Mouse (Mus musculus) 3T3-L1 (cell line): ENCODE results near the gene Cdh13.

ENCODE experiments used
- DNase-seq: peaks from one replicate; pipeline ENCODE4 v3.0.0-alpha.2; 2015; ENCODE audit warnings: low read depth, low spot score

Gene Cdh13

DNA sequence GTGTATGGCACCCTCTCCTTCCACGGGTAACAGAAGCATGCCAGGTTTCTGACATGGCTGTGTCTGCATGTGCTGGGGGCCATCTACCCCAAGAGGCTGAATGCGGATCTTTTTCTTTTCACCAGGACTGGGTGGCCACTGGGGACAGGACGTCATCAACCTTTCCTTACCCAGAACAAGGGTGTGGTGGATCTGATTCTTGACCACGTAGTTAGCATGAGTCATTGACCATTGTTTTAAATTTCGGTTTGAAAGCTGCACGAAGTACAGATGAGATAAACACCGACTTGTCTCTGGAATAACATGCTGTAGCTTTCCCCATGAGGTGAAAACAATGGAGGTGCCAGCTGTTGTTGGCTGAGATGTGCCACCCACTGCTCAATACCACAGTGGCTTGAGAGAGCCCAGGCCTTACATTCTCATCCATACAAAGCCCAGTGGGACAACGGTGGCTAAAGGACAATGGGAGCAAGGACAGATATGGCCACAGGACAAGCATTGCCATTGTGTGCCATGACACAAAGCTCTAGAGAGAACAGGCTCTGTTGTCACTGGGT is 161.2 kb downstream of the Cdh13 start:
- peak; percentile 77 for DNase-seq

DNA sequence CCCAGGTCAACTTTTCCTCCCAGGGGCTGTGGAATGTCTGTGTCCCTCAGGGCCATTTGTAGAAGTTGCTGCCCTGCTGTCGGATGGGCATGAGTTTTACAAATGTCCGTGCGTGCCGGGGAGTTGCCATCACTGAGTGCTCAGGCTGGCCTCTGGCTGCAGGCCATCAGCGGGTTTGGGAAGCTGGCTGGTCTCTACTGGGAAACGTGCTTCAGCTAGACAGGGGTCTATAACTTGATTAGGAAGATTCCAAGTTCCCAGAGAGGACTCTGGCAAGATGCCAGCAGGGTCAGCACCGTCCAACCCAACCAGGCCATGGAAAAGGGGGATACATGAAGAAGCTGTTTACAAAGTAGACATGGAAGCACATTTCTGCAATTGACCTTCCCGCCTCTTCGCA is 163.0 kb downstream of the Cdh13 start:
- DNase-seq, result no peak

DNA sequence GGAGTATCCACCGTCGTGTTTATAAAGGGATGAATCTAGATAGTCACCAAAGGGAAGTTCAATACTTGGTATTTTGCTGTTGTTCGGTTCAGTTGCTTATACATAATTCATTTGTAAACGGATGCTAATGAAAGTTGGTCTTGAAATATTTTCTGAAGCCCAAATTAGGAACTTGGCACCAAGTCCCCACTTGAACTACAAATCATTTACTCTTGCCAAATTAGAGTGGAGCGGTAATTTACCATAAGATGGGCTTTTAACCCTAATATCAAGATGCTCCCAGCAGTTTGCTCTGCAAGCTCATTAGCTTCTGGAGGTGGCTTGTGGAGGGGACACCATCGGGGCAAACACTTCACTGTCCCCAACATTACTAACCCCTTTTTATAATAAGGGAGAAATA is 164.5 kb downstream of the Cdh13 start:
- no peak for DNase-seq

DNA sequence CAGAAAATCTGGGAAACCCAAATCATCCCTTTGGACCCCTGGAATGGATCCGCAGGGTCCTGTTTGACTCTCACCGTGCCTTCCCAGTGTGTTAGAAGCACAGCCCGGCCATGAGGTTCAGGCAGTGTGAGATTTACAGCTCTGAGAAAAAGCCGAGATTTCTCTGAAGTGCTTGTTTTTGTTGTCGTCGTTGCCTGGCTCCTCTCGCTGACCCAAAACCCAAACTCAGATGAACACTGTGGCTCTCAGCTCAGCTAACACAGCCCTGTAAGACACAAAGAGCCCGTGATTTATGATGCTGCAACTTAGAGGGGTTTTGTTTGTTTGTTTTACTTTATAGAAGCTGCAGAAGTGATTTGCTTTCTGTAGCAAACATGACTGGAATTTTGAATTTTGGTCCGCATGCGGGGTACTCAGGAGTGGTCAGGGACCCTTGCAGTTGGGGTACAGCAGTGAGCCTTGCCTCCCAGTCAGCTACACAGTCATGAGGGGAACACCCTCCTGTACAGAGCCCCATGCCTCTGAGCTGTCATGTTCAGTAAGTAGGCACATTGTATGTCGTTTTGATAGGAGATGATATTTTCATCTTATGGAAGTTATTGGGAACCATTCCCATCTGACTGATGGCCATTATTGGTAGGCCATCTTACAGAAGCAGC is 169.0 kb downstream of the Cdh13 start:
- no peak for DNase-seq

DNA sequence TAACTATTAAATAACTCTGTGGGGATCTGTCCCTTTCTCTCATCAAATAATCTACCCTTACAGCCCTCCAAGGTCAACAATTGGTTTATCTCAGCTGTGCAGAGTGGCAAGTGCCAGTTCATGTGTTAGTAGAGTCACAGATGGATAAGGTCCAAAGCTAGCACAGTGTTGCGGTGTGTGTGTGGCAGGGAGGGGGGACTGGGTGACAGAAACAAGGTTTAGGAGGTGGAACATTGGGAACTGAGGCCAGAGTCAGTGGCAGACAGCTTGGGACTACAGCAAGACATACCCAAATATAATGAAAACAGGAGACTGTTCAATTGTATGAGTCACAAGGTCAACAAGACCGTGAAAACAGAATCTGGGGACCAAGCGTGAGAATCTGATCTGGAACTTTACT is 171.7 kb downstream of the Cdh13 start:
- peak; percentile 22 for DNase-seq

DNA sequence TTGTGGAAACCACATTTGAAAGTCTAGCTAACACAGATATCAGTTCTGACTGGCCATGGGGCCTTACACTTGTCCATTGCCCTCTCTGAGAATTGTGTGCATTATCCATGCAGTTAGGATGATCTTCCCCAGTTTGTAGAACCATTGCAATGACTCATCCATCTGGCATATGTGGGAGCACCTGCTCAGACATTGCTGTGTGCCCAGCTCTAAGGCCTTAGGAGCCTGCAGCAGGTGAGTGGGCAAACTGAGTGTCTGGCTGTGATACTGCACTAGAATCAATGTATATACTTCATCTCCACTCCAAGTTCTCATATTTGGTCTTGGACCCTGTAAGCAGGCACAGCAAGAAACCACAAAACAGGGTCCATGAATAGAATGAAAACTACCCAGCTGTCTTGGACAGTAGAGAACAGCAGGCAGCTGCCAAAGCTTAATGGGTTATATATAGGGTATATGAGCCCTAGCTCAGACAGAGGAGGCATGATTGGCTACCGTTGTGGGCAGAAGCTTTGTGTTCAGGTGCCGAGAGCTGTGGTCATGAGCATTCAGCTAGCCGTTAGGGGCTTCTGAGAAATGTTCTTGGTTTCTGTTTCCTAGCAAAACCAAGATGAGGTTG is 181.9 kb downstream of the Cdh13 start:
- no peak for DNase-seq

DNA sequence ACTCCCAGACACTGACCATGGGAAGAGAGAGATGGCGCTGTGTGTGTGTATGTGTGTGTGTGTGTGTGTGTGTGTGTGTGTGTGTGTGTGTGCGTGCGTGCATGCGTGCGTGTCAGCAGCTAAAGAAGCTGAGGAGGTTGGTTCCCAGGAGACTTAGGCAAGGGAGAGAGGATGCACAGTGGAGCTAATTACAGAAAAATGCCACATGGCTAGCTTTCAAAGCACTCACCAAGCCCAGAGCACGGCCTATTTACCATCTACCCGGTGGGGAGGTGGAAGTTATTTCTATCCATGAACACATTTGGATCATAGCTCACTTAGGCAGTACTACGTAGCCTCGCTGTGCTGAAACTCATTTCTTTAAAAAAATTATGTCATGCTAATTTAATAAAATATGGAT is 194.1 kb downstream of the Cdh13 start:
- no peak for DNase-seq

DNA sequence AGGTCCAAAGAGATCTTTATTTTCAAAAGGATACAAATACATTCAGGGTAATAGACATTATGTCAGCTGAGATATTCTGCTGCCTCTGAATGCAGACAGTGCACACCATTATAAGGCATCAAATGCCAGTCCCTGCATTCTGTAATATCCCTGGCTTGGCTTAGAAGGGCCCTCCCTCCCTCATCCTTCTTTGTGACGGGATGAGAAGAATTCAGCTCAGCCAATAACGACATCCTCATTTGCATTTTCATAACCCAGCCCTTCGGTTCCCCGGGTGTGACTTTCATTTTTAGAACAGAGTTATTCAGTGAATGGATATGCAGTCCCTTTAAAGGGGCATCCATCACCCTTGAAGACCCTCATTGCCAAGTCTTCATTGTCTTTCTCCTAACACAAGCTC is 205.2 kb downstream of the Cdh13 start:
- no peak for DNase-seq

DNA sequence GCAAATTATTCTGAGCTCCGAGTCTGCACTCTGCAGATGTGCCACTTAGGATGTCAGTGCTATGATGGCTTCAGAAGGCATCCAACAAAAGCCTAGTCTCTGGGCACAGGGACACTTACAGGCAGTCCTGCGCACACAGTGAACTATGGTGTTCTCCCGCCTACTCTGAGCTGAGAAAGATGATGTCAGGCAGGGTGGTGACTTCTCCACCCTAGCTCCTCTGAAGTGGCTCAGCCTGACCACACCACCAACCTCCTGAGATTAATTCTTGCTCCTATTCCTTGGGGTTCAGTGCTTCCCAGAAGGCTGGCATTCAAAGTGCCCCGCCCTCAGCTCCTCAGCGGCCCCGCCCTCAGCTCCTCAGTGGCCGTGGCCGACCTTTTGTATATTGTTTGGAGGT is 219.0 kb downstream of the Cdh13 start:
- no peak for DNase-seq

DNA sequence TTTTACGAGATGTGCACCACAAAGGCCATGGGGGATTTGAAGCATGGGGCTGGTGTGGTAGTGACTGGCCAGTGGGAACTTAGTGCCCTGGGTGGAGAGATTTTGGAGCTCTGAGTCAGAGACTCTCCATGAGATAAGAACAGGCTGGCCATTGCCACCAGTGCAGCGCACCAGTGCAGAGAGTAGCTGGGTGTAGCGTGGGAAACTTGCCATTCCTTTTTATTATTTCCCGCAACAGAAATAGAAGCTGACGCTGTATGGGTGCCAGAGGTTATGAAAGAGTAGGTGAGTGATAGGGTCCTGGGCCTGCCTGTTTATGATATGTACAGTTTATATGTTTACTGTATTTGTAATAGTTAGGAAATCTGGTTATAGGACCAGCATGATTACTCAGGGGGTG is 225.9 kb downstream of the Cdh13 start:
- DNase-seq, result no peak

DNA sequence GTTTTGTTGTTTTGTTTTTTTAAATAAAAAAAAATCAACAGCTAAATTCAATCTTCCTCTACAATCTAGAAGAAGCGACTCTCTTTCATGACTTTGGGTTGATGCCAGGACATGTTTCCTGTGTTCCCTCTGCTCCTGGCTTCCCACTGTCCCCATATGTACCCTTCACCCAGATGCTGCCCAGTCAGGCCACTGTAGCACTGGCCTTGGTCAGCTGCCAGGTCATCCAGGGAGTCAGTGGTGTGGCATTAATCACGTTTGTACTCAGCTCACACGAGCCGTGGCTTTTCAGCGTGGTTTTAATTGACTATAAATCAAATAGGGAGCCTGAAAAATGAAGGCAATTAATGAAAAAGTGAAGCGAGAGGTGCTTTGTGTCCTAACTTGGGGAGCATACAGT is 229.7 kb downstream of the Cdh13 start:
- no peak for DNase-seq

DNA sequence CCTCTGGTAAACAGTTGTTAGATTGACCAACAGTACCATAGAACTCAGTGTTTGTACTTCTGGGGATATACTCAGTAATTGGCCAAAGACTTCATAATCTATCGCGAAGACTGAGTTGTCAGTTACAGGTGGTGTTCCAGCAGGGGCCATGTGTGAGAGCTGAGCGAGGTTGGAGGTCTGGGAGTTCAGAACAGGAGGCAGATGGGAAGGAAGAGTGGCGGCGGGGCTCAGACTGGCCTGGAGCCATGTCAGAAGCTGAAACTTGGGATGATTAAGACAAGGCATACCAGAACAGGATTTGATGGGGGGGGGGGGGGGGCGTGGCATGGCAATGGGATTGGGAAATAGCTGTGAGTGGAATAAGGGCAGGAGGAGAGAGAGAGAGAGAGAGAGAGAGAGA is 232.1 kb downstream of the Cdh13 start:
- no peak for DNase-seq

DNA sequence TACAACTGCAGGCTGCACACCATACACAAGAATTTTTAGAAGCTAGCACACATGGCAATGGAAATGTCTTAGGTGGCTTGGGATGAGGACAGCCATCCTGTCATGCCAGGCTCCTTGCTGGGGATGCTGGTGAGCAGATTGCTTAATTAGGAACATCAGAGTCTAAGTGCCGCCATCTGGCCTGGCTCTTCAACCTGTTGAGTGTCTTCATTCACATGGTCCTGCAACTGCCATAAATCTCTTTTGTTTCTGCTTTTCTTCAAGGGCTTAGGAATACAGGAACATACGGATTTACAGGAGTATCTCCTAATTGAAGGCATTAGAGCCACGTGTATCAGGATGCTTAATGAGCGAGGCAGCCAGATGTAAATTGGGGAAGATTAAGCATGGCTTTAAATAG is 233.5 kb downstream of the Cdh13 start:
- no peak for DNase-seq

DNA sequence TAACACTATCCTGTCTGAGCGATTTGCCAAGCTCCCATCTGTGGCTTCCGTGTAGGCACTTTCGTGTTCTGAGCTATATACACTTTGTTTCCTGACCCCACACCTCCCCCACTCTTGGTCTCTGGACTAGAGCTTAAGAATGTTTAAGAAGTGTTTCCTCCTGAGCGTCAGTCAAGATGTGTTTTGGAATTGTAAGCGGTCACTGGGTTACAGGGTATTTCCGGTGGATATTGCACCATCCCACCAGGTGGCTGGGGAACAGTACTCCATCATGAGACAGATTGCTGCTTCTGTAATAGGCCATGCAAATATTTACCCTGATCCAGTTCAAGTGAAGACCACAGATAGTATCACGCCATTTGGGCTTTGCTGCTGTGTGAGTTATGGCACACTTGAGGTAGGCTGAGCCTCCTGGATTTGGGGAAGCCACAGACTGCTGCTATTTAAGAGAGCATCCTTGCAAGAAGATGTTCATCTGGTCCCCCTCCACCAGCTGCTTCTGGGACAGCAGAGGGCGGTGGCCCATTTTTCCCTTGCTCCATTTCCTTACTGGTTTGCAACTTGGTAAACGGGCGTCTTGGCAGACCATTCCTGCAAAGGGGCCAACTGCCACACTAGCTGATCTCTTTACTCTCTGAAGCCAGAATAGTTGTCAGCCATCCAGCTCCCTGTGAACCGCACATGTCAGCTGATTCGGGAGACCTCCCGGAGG is 234.7 kb downstream of the Cdh13 start:
- DNase-seq, result peak; percentile 70

DNA sequence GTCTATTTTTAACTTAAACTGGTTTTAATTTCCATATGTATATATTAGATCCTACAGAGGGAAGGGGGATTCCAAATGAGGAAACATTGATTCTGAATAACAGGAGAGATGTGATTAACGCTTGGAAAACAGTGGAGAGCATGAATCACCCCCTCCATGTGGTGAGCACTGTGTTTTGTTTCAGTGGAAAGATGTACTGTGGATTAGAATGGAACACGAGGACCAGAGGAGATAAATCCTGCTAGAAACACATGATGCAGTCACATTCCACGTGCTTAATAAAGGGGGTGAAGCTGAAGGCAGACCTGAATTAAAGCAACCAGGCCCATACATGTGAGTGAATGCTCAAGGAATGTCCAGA is 235.2 kb downstream of the Cdh13 start:
- DNase-seq, result no peak

DNA sequence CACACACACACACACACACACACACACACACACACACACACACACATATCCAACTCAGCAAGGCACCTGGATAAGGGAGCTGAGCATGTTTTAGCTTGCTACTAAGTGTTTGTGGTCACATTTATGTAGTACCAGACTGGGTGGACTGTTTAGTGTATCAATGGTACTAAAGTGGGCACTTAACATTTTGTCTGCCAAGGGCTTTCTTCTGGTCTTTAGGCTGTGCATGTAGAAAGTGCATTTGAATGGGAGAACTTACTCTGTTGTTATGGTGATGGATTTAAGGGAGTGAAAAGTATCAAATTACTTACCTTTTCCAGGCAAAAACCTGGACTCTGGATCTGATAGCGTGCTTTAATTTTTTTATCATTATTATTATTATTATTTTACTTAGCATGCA is 240.4 kb downstream of the Cdh13 start:
- no peak for DNase-seq

DNA sequence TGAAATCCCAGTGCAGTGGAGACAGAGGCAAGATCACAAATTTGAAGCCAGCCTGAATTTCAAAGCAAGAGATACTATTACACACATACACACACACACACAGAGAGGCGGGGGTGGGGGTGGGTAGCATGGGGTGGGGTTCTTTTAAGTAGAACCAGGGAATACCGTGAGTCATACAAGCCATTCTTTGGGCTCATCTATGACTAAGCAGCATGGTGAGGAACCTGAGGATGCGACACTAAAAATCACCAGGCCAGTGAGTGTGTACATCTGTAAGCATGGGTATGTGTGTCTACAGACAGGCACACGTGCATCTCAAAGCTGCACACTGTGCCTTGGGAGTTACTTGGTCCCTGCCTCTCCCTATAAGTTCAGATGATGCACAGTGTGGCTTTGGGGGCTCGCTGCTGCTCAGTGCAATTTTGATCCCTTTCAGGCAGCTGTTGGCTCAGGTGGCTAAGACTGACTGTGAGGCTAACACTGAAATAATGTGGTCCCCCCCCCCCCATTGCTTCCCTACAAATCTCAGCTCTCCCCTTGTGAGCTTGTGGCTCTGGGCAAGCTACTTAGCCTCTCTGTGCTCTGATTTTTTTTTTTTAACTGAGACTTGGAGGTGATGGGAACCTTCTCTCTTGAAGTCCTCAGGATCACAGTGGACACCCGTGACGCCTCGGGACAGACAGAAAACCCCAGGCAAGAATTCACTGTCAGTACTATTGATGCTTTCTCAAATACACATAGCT is 255.5 kb downstream of the Cdh13 start:
- peak; percentile 72 for DNase-seq

DNA sequence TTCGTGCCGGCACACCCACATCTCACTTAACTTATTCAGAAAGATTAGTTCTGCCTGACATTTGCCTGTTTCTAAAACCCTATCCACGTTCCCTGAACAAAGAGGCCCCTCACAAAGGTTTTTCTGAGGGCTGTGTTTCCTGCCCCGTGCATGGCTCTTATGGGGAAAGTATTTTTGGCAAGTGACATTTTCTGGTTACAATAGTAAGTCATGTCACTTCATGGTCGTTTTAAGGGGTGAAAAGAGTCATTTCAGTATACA is 256.0 kb downstream of the Cdh13 start:
- no peak for DNase-seq

DNA sequence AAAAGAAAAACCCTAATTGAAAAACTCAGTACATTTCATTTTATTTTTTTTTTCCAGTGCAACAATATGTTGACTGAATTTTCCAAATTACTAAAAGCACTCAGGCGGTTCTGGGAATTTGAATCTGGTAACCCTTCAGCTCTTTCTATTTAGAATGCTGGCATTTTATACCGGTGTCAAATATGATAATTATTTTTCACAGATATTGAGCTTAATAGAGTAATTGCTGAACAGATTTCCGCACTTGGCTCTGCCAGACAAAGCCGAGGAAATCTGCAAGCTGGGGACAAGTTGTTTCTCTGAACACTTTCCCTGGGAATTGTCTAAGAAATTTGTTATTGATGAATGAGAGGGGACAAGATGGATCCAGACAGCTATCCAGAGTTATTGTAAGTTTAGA is 256.4 kb downstream of the Cdh13 start:
- no peak for DNase-seq

DNA sequence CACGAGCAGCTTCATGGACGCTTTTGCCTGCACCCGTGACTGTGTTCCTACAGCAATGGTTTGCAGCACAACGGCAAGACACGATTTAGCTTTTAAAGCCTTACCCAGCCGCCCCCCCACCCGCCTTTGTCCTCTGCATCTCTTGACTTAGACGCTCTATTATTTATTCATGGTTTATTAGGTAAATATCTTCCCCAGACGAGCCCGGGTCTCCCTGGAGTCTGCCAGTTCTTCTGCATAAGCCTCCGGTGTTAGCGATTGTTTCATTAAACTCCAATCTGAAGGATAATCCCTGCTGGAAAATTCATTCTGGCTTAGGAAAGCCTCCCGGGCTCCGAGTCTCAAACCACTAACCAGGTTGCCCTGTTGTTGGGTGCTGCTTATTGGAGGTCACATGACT is 268.9 kb downstream of the Cdh13 start:
- DNase-seq, result no peak

DNA sequence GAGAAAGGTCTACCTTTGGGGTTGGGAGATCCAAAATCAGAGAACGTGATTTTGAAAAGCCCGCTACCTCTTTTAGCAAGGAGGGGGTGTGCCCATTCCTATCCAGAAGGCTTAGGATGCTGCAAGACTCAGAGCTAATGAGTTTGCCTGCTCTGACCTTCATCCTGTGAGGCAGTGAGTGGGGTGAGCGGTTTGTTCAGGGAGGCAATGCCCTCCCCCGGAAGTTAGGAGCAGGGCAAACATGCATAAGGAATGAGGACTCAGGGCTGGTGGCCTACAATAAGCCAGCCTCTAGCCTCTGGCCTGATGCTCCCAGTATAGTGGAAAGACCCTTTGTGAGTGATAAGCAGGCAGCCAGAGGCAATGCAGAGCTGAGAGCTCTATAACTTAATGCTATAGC is 269.3 kb downstream of the Cdh13 start:
- DNase-seq, result no peak

DNA sequence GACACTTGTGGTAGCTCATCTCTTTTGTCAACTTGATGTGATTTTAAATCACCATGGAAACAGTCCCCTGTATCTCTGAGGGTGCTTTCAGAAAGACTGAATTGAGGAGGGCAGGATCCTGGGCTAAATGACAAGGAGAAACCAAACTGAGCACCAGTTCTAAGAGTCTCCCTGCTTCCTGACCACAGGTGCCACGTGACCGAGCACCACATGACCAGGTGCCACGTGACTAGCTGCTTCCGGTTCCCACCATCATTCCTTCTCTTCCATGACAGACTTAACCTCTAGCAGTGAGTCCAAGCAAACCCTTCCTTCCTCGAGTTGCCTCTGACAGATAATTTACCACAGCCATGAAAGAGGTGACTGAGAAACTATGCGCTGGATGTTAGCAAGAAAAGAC is 280.5 kb downstream of the Cdh13 start:
- DNase-seq, result peak; percentile 8

DNA sequence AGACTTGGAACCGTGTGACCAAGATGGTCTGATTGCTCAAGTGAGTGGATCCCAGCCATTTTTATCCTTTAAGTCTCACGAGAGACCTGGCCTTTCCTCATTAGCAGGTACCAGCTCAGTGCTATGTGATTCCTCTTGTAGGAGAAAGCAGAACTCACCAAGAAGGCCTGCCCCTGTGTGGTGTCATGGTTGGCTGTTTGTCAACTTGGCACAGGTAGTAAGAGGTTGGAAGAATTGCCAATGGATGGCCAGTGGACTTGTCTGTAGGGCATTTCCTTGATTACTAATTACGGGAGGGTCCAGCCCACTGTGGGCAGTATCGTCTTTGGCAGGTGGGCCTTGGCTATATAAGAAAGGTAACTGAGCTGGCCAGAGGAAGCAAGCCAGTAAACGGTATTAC is 281.7 kb downstream of the Cdh13 start:
- DNase-seq, result peak; percentile 7
